Mouse (Mus musculus) bone marrow, adult 2 months (tissue): ENCODE measurements around the gene Kctd3.

ENCODE experiments used
- CTCF ChIP-seq: fragments of 200-500 bp; IDR thresholded peaks from 2 replicates; pipeline ENCODE4 v1.5.1; 2011; ENCODE audit warnings: low read length, control low read depth; ENCODE audit not compliant: control insufficient read depth, insufficient read depth
- POLR2A ChIP-seq: fragments of 200-500 bp; IDR thresholded peaks from 2 replicates; pipeline ENCODE4 v1.6.1; 2011; ENCODE audit warnings: low read depth, mild to moderate bottlenecking, control low read depth, low read length, borderline replicate concordance; ENCODE audit not compliant: control insufficient read depth

GRCm38 (mm10) chr1:188946849-188947248 lies 60.8 kb downstream of the Kctd3 start:
- TF ChIP-seq CTCF: no peak
- TF ChIP-seq POLR2A: no peak
